Mouse (Mus musculus) heart, adult 2 months (tissue): ENCODE results near the gene Tnp2. TPM values are rescaled to one million over a fixed set of nuclear protein-coding genes. Genes with fewer than 3 reads are reported as not detected.

Experiments used
- DNase-seq, 2 experiments: peaks; one replicate each; pipeline ENCODE4 v3.0.0; 2021
- H3K27ac ChIP-seq: fragments of 200-600 bp; 2 replicates; pipeline ENCODE4 v1.8.1; 2022
- H3K27me3 ChIP-seq: fragments of 200-500 bp; 2 replicates; pipeline ENCODE4 v1.6.1; 2012; ENCODE audit warnings: mild to moderate bottlenecking, low read length, inconsistent platforms, mixed read lengths; ENCODE audit not compliant: control insufficient read depth, insufficient read depth
- H3K36me3 ChIP-seq: fragments of 200-500 bp; 2 replicates; pipeline ENCODE4 v1.6.1; 2012; ENCODE audit warnings: low read length, inconsistent platforms; ENCODE audit not compliant: control insufficient read depth, insufficient read depth
- H3K4me1 ChIP-seq: fragments of 200-500 bp; 2 replicates; pipeline ENCODE4 v1.6.1; 2011; ENCODE audit warnings: low read length; ENCODE audit not compliant: control insufficient read depth, insufficient read depth
- H3K4me3 ChIP-seq: fragments of 200-600 bp; 2 replicates; pipeline ENCODE4 v1.8.1; 2022
- H3K79me2 ChIP-seq: fragments of 200-500 bp; replicated peaks from 2 replicates; pipeline ENCODE4 v1.6.1; 2012; ENCODE audit warnings: mild to moderate bottlenecking, inconsistent platforms, low read length, moderate library complexity, mixed read lengths; ENCODE audit not compliant: control insufficient read depth, insufficient read depth
- H3K9ac ChIP-seq: fragments of 200-500 bp; 2 replicates; pipeline ENCODE4 v1.6.1; 2012; ENCODE audit warnings: low read depth, mild to moderate bottlenecking, control low read depth, inconsistent platforms, low read length, mixed read lengths
- CTCF ChIP-seq: fragments of 200-600 bp; IDR thresholded peaks from 2 replicates; pipeline ENCODE4 v1.8.1; 2022; ENCODE audit warnings: antibody characterized with exemption, mild to moderate bottlenecking, moderate library complexity
- EP300 ChIP-seq: fragments of 200-500 bp; IDR thresholded peaks from 2 replicates; pipeline ENCODE4 v1.6.1; 2011; ENCODE audit warnings: low read depth, low read length, control low read depth; ENCODE audit not compliant: insufficient read depth
- POLR2A ChIP-seq: fragments of 200-500 bp; IDR thresholded peaks from 2 replicates; pipeline ENCODE4 v1.6.1; 2011; ENCODE audit warnings: mild to moderate bottlenecking, low read depth, low read length, control low read depth; ENCODE audit not compliant: insufficient read depth
- WGBS: fragments of 180-500 bp; shearing (Covaris S2); methylation state at CpG from one replicate; pipeline ENCODE4 v1.1.7; 2018; 5-methylcytosine and 5-hydroxymethylcytosine counted together
- intact Hi-C: fragments of 180-260 bp; cut with DNase I; formaldehyde crosslinking; loops from one replicate; pipeline ENCODE4 v1.15.1; 2025
- polyA plus RNA-seq: library from polyadenylated mRNA; depleted of rRNA; stranded (reverse); fragments of >200 nt; gene quantifications from 2 replicates; pipeline ENCODE4 v1.2.3, GENCODE M21; 2012
- total RNA-seq, 2 experiments: library from RNA; stranded (reverse); gene quantifications; 2 replicates each; pipeline ENCODE4 v1.2.3; 2021

Gene Tnp2
- total and polyA plus RNA-seq, 3 experiments: 6.8 TPM; not detected in 2

GRCm38 (mm10) chr16:10828461-10828805 lies 40.0 kb upstream of the Tnp2 start:
- DNase-seq: no peak
- Histone ChIP-seq H3K27me3 (no peaks in the 10 kb centered on the region; the same call in 1 of the 2 replicates), H3K79me2 (no peaks in the 10 kb centered on the region), H3K4me3 (no peak overlapping the region), H3K27ac (no peak overlapping the region), H3K4me1 (peaks cover 4% of the 10 kb centered on the region; the same call in 1 of the 2 replicates), H3K9ac (no peak overlapping the region), H3K36me3 (no peaks in the 10 kb centered on the region)
- intact Hi-C loops: no loop called here
- TF ChIP-seq CTCF (no peak), POLR2A (no peak), EP300 (no peak)
- 73% methylated on average over 4 of the region's 4 CpGs for WGBS

GRCm38 (mm10) chr16:10827766-10828460 lies 39.5 kb upstream of the Tnp2 start:
- H3K4me3 ChIP-seq: no peak overlapping the region
- H3K36me3 ChIP-seq: no peaks in the 10 kb centered on the region
- H3K27me3 ChIP-seq: no peaks in the 10 kb centered on the region; the same call in 1 of the 2 replicates
- no peak for TF ChIP-seq POLR2A
- TF ChIP-seq CTCF: no peak
- TF ChIP-seq EP300: no peak
- intact Hi-C loops: no loop called here
- 84% methylated on average over 7 of the region's 7 CpGs for WGBS
- H3K27ac ChIP-seq: no peak overlapping the region
- DNase-seq: no peak
- H3K4me1 ChIP-seq: peaks cover 4% of the 10 kb centered on the region; the same call in 1 of the 2 replicates
- H3K9ac ChIP-seq: no peak overlapping the region
- no peaks in the 10 kb centered on the region for H3K79me2 ChIP-seq

- no peak for DNase-seq
- H3K9ac ChIP-seq: no peak overlapping the region
- no peak for TF ChIP-seq EP300
- no peak for TF ChIP-seq CTCF
- TF ChIP-seq POLR2A: no peak
- WGBS: 94% methylated on average over 9 of the region's 9 CpGs
- H3K4me1 ChIP-seq: peaks cover 4% of the 10 kb centered on the region; the same call in 1 of the 2 replicates
- no peak overlapping the region for H3K4me3 ChIP-seq
- H3K27me3 ChIP-seq: no peaks in the 10 kb centered on the region; the same call in 1 of the 2 replicates
- H3K27ac ChIP-seq: no peak overlapping the region
- no peaks in the 10 kb centered on the region for H3K79me2 ChIP-seq
- H3K36me3 ChIP-seq: no peaks in the 10 kb centered on the region
- intact Hi-C loops: no loop called here
Observed at GRCm38 (mm10) chr16:10827269-10827668, 38.8 kb upstream of the Tnp2 start.

- TF ChIP-seq EP300 (no peak), CTCF (no peak), POLR2A (no peak)
- Histone ChIP-seq H3K4me3 (no peak overlapping the region), H3K9ac (no peak overlapping the region), H3K79me2 (no peaks in the 10 kb centered on the region), H3K27me3 (no peaks in the 10 kb centered on the region; the same call in 1 of the 2 replicates), H3K36me3 (no peaks in the 10 kb centered on the region), H3K4me1 (peaks cover 4% of the 10 kb centered on the region; the same call in 1 of the 2 replicates), H3K27ac (no peak overlapping the region)
- intact Hi-C loops: no loop called here
- DNase-seq: no peak
- 68% methylated on average over 4 of the region's 4 CpGs for WGBS
Observed at GRCm38 (mm10) chr16:10825840-10826239, 37.4 kb upstream of the Tnp2 start.

- no peak overlapping the region for H3K4me3 ChIP-seq
- H3K36me3 ChIP-seq: no peaks in the 10 kb centered on the region
- no peaks in the 10 kb centered on the region for H3K79me2 ChIP-seq
- no peak overlapping the region for H3K27ac ChIP-seq
- no peaks in the 10 kb centered on the region; the same call in 1 of the 2 replicates for H3K27me3 ChIP-seq
- no peak for DNase-seq
- 95% methylated on average over 1 of the region's 1 CpGs for WGBS
- TF ChIP-seq EP300: no peak
- no peak overlapping the region for H3K9ac ChIP-seq
- H3K4me1 ChIP-seq: peaks cover 9% of the 10 kb centered on the region
- intact Hi-C loops: no loop called here
Observed at GRCm38 (mm10) chr16:10824536-10824935, 36.1 kb upstream of the Tnp2 start.

- 66% methylated on average over 4 of the region's 4 CpGs for WGBS
Observed at GRCm38 (mm10) chr16:10821387-10821786, 32.9 kb upstream of the Tnp2 start.

More at GRCm38 (mm10) chr16:10821387-10821786, 32.9 kb upstream of the Tnp2 start:
- H3K4me1 ChIP-seq: peaks cover 9% of the 10 kb centered on the region
- DNase-seq: no peak
- TF ChIP-seq POLR2A: no peak
- TF ChIP-seq CTCF: no peak
- TF ChIP-seq EP300: no peak
- no peaks in the 10 kb centered on the region for H3K36me3 ChIP-seq
- intact Hi-C loops: no loop called here
- H3K4me3 ChIP-seq: no peak overlapping the region
- no peaks in the 10 kb centered on the region for H3K79me2 ChIP-seq
- no peaks in the 10 kb centered on the region for H3K27me3 ChIP-seq
- H3K27ac ChIP-seq: no peak overlapping the region
- H3K9ac ChIP-seq: no peak overlapping the region
